ENCODE assay signal across 7 mouse cellular contexts in the genomic region with DNA sequence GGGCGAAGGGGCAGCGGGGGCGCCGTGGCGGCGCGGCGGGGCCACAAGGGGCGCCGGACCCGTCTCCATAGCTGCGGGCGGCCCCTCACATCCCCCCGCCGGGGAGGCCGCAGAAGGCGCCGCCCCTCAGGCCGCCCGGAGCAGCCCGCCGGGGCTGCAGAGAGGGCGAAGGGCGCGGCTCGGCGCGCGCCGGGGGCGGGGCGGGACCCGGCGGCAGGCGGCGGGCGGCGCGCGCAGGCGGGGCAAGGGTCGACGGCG. TPM values are rescaled to one million over a fixed set of nuclear protein-coding genes. Genes with fewer than 3 reads are reported as not detected.
DNase-seq lines count a peak whose midpoint lies in the region; ATAC-seq and TF ChIP-seq lines count a peak whose summit lies in the region.

A gene (minus strand): TSS at position 174 of the 258 bp plus-strand sequence.

- ATAC-seq in limb, embryonic 13.5 days (ENCODE audit: low FRiP score, low read depth): peak; percentile 14

- peaks cover 18% of the 10 kb centered on the region for H3K36me3 ChIP-seq in limb, embryonic 13.5 days
- H3K36me3 ChIP-seq in small intestine, adult 2 months (ENCODE audit: control insufficient read depth, insufficient read depth, low read length): peaks cover 7% of the 10 kb centered on the region

- no peak for DNase-seq in thymus, postnatal 0 days (ENCODE audit: low spot score)
- DNase-seq in thymus, postnatal 14 days: no peak
- DNase-seq in heart, postnatal 25 days (ENCODE audit: low spot score): no peak
- no peak for DNase-seq in frontal cortex, postnatal 25 days (ENCODE audit: low spot score in 2 of 2)

- no peaks in the 10 kb centered on the region for H3K27me3 ChIP-seq in limb, embryonic 13.5 days
- H3K27me3 ChIP-seq in small intestine, adult 2 months (ENCODE audit: control insufficient read depth, insufficient read depth, low read length): no peaks in the 10 kb centered on the region

- no peak for TF ChIP-seq POLR2A in embryonic fibroblast, embryonic 13.5 days (IDR thresholded peaks at IDR 0.05; ENCODE audit: low read depth, low read length)
- TF ChIP-seq POLR2A in small intestine, adult 2 months (IDR thresholded peaks at IDR 0.05; ENCODE audit: low read depth, low read length): no peak

- H3K4me3 ChIP-seq in embryonic fibroblast, embryonic 13.5 days (ENCODE audit: insufficient read depth, low read length): peak within 1 kb of the TSS; percentile 90
- H3K4me3 ChIP-seq in limb, embryonic 13.5 days: peak within 1 kb of the TSS; percentile 91
- peak within 1 kb of the TSS; percentile 73 for H3K4me3 ChIP-seq in small intestine, adult 2 months (ENCODE audit: low read depth, low read length)

- WGBS in limb, embryonic 13.5 days: under 1% methylated on average over 30 of the region's 44 CpGs
- WGBS in small intestine, adult 2 months: 1% methylated on average over 39 of the region's 44 CpGs

- intact Hi-C loops in heart, postnatal 25 days (cut with DNase I): no loop called here

- no peaks in the 10 kb centered on the region for H3K9me3 ChIP-seq in limb, embryonic 13.5 days

- peaks cover 2% of the 10 kb centered on the region; the same call in 1 of the 2 replicates for H3K4me1 ChIP-seq in embryonic fibroblast, embryonic 13.5 days (ENCODE audit: control insufficient read depth, insufficient read depth, low read length)
- H3K4me1 ChIP-seq in limb, embryonic 13.5 days: peaks cover 28% of the 10 kb centered on the region
- peaks cover 2% of the 10 kb centered on the region for H3K4me1 ChIP-seq in small intestine, adult 2 months (ENCODE audit: control insufficient read depth, insufficient read depth, insufficient read length, low read length)

- TF ChIP-seq CTCF in embryonic fibroblast, embryonic 13.5 days (IDR thresholded peaks at IDR 0.05; ENCODE audit: borderline replicate concordance, insufficient read depth, low read length): no peak
- TF ChIP-seq CTCF in small intestine, adult 2 months (IDR thresholded peaks at IDR 0.05; ENCODE audit: extremely low read depth, insufficient read length, insufficient replicate concordance, low read depth, low read length): no peak

- H3K27ac ChIP-seq in embryonic fibroblast, embryonic 13.5 days (ENCODE audit: insufficient read depth, low read length): peak within 1 kb of the TSS; percentile 63
- peak within 1 kb of the TSS; percentile 84 for H3K27ac ChIP-seq in limb, embryonic 13.5 days
- H3K27ac ChIP-seq in small intestine, adult 2 months (ENCODE audit: insufficient read depth, low read depth, low read length): peak within 1 kb of the TSS; percentile 55

- peak within 1 kb of the TSS; percentile 98 for H3K4me2 ChIP-seq in limb, embryonic 13.5 days (replicated peaks)

- H3K9ac ChIP-seq in limb, embryonic 13.5 days: peak within 1 kb of the TSS; percentile 97

RNA-seq across cellular contexts. Expression of the gene that starts here (rescaled TPM):
- 20.5 and 27.4 TPM in 2 replicates for polyA plus RNA-seq in thymus, postnatal 0 days (2015; fragmentation: Nextera tagmentation; extraction: Ambion mirVana)
- 37.0 and 37.5 TPM in 2 replicates for polyA plus RNA-seq in embryonic fibroblast, embryonic 13.5 days (2011; ENCODE audit: insufficient read length, low read depth, missing spikeins)
- total RNA-seq in heart, postnatal 25 days (2021): 10 to 100 TPM; 28.8 to 29.1 TPM
- polyA plus RNA-seq in limb, embryonic 13.5 days (2015; fragmentation: Nextera tagmentation; extraction: Ambion mirVana): 31.7 and 34.8 TPM in 2 replicates
- 17.5 and 44.1 TPM in 2 replicates for polyA plus RNA-seq in small intestine, adult 2 months (2012; rRNA removed)
